Mouse (Mus musculus) lung, postnatal 25 days (tissue): Measurements from ENCODE around the gene Acads.
"Not testable (repeated sequence)": the region's sequence is repeated elsewhere in the genome, so short reads cannot be mapped to it uniquely, and the experiment has no call there.

Experiments
- DNase-seq: peaks from one replicate; pipeline ENCODE4 v3.0.0; 2022; ENCODE audit warnings: low spot score

Acads gene

DNA sequence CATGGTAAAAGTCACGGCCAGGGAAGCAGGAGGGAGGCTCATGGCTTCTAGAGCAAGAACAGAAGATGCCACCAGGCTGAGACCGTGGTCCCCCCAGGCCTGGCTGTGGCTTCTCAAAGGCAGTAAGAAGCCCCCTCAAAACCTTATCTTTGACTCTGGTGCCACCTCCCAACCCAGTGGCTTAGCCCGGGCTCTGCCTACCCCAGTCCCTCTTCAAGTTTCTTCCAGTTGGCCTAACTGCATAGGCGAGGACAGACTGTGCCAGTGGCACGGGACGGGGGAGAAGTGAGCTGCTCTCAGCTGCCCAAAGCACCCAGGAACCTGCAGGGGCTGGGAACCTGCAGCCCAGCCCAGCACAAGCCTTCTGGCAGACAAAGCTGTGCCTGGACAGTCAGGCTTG is 5.5 kb upstream of the Acads start:
- DNase-seq: no peak

GRCm38 (mm10) chr5:115120978-115121377 is 1.8 kb upstream of the Acads start:
- no peak for DNase-seq

GRCm38 (mm10) chr5:115117467-115117866 is 1.7 kb downstream of the Acads start:
- no peak for DNase-seq

GRCm38 (mm10) chr5:115116426-115116825 is 2.7 kb downstream of the Acads start:
- no peak for DNase-seq

GRCm38 (mm10) chr5:115114501-115114900 is 4.6 kb downstream of the Acads start:
- DNase-seq: no peak

DNA sequence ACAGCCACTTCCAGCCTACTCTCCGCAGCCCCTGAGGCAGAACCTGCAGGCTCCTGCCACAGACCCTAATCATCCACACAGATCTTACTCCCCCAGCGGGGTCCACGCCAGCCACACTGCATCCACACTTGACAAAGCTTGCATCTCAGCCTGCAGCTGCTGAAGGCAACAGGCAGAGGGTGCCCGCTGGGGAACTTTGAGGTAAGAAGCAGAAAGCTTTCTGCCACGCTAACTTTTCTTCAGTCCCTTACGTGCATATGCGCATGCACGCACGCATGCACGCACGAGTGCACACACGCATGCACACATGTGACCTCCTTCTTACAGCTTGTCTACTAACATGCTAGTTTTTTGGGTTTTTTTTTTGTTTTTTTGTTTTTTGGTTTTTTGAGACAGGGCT is 5.9 kb downstream of the Acads start:
- DNase-seq: no peak

GRCm38 (mm10) chr5:115111156-115111555 is 8.0 kb downstream of the Acads start:
- no peak for DNase-seq

GRCm38 (mm10) chr5:115103253-115103652 is 15.9 kb downstream of the Acads start:
- DNase-seq: not testable (repeated sequence)

DNA sequence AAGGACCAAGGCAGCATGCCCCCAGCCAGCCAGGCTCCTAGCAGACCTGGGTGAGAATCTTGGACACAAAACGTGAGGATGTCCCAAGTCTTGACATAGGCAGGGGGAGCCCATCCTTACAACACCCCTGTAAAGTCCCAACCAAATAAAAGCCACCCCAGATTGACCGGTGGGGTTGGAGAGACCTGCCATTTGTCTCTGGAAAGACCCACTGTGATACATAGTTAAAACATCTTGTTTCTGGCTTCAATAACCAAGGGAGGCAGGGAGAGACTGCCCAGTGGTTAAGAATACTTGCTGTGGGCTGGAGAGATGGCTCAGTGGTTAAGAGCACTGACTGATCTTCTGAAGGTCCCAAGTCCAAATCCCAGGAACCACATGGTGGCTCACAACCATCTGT is 16.9 kb downstream of the Acads start:
- no peak for DNase-seq

DNA sequence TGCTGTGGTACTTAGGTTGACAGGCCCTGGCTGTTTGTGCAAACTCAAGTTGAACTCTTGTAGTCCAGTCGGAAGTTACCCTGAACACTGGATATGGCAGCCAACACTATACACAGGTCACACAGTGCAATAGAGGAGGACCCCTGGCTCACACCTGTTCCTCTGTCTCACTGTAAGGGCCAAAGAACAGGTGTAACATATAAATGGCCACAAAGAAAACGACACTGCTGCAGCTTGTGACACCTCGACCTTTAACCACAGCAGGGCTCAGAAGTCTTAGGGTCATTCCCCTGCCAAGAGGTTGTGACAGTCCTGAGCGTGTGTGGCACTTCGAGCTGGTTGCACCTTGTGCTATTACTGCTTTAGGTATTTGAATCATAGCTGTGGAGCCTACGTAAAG is 18.7 kb downstream of the Acads start:
- DNase-seq: no peak

- DNase-seq: peak; percentile 22
Observed at GRCm38 (mm10) chr5:115099991-115100390, 19.2 kb downstream of the Acads start.

DNA sequence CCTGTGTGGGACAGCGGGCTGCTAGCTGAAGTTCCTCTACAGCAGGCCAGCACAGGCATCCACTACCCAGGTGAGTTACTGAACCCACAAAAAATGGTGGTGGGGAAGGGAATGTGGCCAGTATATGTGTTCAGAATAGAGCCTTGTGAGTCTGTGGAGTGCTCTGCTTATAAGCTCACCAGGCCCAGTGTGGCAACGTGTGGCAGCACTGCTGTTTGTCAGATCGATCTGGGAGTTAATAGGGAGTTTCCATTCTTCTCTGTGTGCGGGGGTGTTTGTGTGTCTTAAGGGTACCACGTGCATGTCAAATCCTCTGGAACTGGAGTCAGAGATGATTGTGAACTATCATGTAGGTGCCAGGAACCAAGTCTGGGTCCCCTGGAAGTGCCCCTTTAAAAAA is 19.6 kb downstream of the Acads start:
- no peak for DNase-seq

- no peak for DNase-seq
Observed at GRCm38 (mm10) chr5:115098195-115098594, 21.0 kb downstream of the Acads start, which contains the start of gene Gm10401. Gm10401 (minus strand) TSS chr5:115098295.

- DNase-seq: no peak
Observed at GRCm38 (mm10) chr5:115091776-115092175, 27.4 kb downstream of the Acads start.

DNA sequence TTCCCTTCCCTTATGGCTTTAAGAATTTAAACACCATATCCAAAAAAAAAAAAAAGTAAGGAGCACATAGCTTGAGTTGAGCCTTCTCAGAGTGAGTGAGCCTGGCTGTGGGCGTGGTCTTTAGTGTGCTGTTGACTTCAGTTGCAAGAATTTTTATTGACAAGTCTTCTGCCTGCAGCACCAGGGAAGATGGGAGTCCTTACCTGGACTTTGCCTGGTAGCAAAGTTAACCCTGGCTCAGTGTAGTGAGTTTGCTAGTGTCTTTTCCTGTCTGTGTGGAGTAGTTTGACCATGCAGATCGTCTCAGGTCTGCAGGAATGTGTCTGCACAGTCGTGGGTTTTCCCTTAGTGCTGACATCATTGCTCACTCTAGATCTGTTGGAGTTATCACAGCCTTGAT is 28.1 kb downstream of the Acads start:
- DNase-seq: no peak

DNA sequence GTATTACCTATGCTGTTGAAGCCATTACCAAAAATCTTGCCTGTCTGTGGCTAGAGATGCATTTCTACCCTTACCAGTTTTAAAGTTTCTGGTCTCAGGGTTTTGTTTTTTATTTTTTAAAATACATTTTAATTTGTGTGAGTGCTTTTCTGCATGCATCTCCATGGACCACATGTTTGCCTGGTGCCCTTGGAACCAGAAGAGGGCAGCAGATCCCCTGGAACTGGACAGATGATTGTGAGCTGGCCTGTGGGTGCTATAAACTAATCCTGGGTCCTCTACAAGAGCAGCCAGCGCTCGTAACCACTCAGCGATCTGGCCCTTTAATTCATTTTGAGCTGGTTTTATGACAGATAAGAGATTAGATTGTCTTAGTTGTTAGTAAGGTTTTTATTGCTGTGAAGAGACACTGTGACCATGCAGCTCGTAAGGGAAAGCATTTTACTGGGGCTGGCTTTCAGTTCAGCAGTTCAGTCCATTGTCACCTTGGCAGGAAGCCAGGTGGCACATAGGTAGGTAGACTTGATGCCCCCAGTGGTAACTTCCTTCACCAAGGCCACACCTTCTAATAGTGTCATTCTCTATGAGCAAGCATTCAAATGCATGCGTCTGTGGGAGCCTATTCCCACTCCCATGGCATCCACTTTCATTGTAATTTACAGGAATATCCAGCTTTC is 29.4 kb downstream of the Acads start:
- DNase-seq: no peak

GRCm38 (mm10) chr5:115085675-115086074 is 33.5 kb downstream of the Acads start:
- no peak for DNase-seq

GRCm38 (mm10) chr5:115083492-115083891 is 35.7 kb downstream of the Acads start:
- no peak for DNase-seq

GRCm38 (mm10) chr5:115081636-115082035 is 37.5 kb downstream of the Acads start:
- DNase-seq: no peak

DNA sequence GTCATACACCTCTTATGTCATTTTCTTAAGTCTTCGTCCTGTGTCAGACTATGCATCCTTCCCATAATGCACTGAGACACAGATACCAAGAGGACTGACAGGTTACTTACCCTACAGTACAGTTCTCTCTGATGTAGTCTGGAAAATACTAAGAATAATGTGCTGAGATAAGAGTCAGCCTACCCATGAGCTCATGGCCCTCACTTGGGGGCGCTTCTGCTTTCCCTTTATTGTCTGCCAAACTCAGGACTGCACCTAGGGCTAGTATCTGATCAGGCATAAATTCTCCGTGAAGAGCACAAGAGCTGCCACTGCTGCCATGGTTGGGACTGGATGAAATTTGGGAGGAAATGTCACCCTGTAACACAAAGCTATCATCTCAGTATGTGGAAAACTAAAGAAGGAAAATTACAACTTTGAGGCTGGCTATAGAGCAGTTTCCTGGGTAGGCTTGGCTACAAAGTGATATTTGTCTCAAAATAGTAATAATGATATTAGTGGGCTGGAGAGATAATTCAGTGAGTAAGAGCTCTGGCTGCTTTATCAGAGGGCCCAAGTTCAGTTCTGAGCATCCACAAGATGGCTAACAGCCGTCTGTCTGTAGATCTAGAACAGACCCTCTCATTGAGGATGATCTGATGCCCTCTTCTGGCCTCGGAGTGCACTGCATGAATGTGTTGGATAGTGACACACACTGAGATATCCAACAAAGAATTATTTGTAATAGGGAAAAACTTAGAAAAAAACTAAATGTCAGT is 42.8 kb downstream of the Acads start:
- DNase-seq: peak; percentile 69

- no peak for DNase-seq
Observed at GRCm38 (mm10) chr5:115074749-115075148, 44.4 kb downstream of the Acads start.

GRCm38 (mm10) chr5:115073306-115073705 is 45.8 kb downstream of the Acads start:
- not testable (repeated sequence) for DNase-seq

DNA sequence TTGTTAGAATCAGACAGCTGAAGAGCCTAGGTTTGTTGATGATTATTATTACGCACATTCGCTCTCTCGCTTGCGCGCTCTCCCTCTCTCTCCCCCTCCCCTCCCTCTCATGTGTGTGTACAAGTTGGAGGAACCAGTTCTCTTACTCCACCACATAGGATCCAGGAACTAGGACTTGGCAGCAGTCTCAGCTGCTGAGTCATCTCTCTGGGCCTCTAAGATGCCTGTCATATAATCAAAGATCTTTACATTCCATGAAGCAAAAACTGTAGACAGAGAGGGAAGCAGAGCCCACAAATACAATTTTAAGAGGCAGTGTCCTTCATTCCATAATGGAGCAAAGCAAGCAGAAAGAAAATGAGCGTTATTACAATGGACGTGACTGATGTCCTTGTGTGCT is 47.0 kb downstream of the Acads start:
- peak; percentile 66 for DNase-seq
